Mouse (Mus musculus) testis, adult 2 months (tissue): ENCODE results near the gene Arid5b.

Source experiments
- CTCF ChIP-seq: fragments of 200-500 bp; IDR thresholded peaks from 2 replicates; pipeline ENCODE4 v1.5.1; 2012; ENCODE audit warnings: low read depth, mild to moderate bottlenecking, inconsistent platforms, low read length, moderate library complexity; ENCODE audit not compliant: control insufficient read depth, insufficient read depth, insufficient replicate concordance
- POLR2A ChIP-seq: fragments of 200-500 bp; IDR thresholded peaks from 2 replicates; pipeline ENCODE4 v1.6.1; 2012; ENCODE audit warnings: low read depth, mild to moderate bottlenecking, inconsistent platforms, low read length, moderate library complexity; ENCODE audit not compliant: control insufficient read depth

DNA sequence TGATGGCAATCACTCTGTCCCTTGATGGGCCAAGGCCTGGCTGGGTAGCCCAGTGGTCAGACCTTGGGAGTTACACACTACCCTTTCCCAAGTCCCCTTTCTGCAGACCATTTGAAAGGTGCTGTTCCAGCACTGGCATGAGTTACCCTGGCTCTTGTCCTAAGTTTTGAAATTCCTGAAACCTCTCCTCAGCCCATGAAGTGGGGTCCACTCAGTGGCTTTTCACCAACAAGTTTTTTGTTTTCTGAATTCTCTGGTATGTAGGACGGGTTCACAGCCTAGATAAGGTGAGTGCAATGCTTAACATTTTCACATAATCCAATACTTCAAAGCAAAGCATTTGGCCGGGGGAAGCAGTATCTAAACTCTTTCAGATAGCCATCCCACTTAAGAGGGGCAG is 183.4 kb downstream of the Arid5b start:
- TF ChIP-seq CTCF (no peak), POLR2A (no peak)
